Mouse (Mus musculus) splenic B cell, adult 2 months (primary cell): Measurements from ENCODE around the gene Abr.

Experiments used
- DNase-seq: peaks from one replicate; pipeline ENCODE4 v3.0.0-alpha.2; 2011; ENCODE audit warnings: low read depth, low spot score
- H3K27me3 ChIP-seq: 2 replicates; pipeline ENCODE4 v1.6.1; 2012; ENCODE audit warnings: mild to moderate bottlenecking, low read length, moderate library complexity, mixed read lengths; ENCODE audit not compliant: control insufficient read depth, poor library complexity, insufficient read depth, severe bottlenecking
- H3K36me3 ChIP-seq: 2 replicates; pipeline ENCODE4 v1.6.1; 2012; ENCODE audit warnings: mild to moderate bottlenecking, low read length, moderate library complexity, mixed read lengths; ENCODE audit not compliant: control insufficient read depth, poor library complexity, insufficient read depth, severe bottlenecking

Abr gene

GRCm38 (mm10) chr11:76640231-76640630, 18.1 kb upstream of the Abr start:
- Histone ChIP-seq H3K36me3 (no peaks in the 10 kb centered on the region), H3K27me3 (peaks cover 2% of the 10 kb centered on the region; the same call in 1 of the 2 replicates)
- no peak for DNase-seq

- Histone ChIP-seq H3K27me3 (peaks cover 2% of the 10 kb centered on the region; the same call in 1 of the 2 replicates), H3K36me3 (no peaks in the 10 kb centered on the region)
- no peak for DNase-seq
Measured at GRCm38 (mm10) chr11:76639269-76639985, 17.3 kb upstream of the Abr start.

- H3K36me3 ChIP-seq, result no peaks in the 10 kb centered on the region
- no peaks in the 10 kb centered on the region for H3K27me3 ChIP-seq
- no peak for DNase-seq
Measured at GRCm38 (mm10) chr11:76630487-76630886, 8.4 kb upstream of the Abr start.

- Histone ChIP-seq H3K36me3 (no peaks in the 10 kb centered on the region), H3K27me3 (no peaks in the 10 kb centered on the region)
- DNase-seq, result no peak
Measured at GRCm38 (mm10) chr11:76630023-76630422, 7.9 kb upstream of the Abr start.

GRCm38 (mm10) chr11:76628613-76629012, 6.5 kb upstream of the Abr start:
- peak; percentile 32 for DNase-seq
- no peaks in the 10 kb centered on the region; the same call in 1 of the 2 replicates for H3K27me3 ChIP-seq

GRCm38 (mm10) chr11:76624881-76625280, 2.8 kb upstream of the Abr start:
- no peak for DNase-seq
- peaks cover 3% of the 10 kb centered on the region; the same call in 1 of the 2 replicates for H3K27me3 ChIP-seq
- H3K36me3 ChIP-seq, result no peaks in the 10 kb centered on the region

More at GRCm38 (mm10) chr11:76628613-76629012, 6.5 kb upstream of the Abr start:
- H3K36me3 ChIP-seq, result no peaks in the 10 kb centered on the region

GRCm38 (mm10) chr11:76624071-76624470, 2.0 kb upstream of the Abr start:
- H3K36me3 ChIP-seq, result no peaks in the 10 kb centered on the region

GRCm38 (mm10) chr11:76623206-76623961, 1.3 kb upstream of the Abr start:
- H3K36me3 ChIP-seq, result no peaks in the 10 kb centered on the region
- H3K27me3 ChIP-seq, result peaks cover 3% of the 10 kb centered on the region; the same call in 1 of the 2 replicates
- peak; percentile 36 for DNase-seq

More at GRCm38 (mm10) chr11:76624071-76624470, 2.0 kb upstream of the Abr start:
- peaks cover 3% of the 10 kb centered on the region; the same call in 1 of the 2 replicates for H3K27me3 ChIP-seq
- DNase-seq, result no peak

- peaks cover 3% of the 10 kb centered on the region; the same call in 1 of the 2 replicates for H3K27me3 ChIP-seq
- no peak for DNase-seq
- no peaks in the 10 kb centered on the region for H3K36me3 ChIP-seq
Measured at GRCm38 (mm10) chr11:76622566-76623205, 572 bp upstream of the Abr start.

GRCm38 (mm10) chr11:76618134-76618533, 4.0 kb downstream of the Abr start:
- no peaks in the 10 kb centered on the region for H3K36me3 ChIP-seq
- DNase-seq, result no peak
- peaks cover 3% of the 10 kb centered on the region; the same call in 1 of the 2 replicates for H3K27me3 ChIP-seq

- DNase-seq, result no peak
- Histone ChIP-seq H3K36me3 (no peaks in the 10 kb centered on the region), H3K27me3 (no peaks in the 10 kb centered on the region; the same call in 1 of the 2 replicates)
Measured at GRCm38 (mm10) chr11:76614246-76614645, 7.9 kb downstream of the Abr start.

- DNase-seq, result peak; percentile 32
- no peaks in the 10 kb centered on the region; the same call in 1 of the 2 replicates for H3K27me3 ChIP-seq
- no peaks in the 10 kb centered on the region for H3K36me3 ChIP-seq
Measured at GRCm38 (mm10) chr11:76612638-76613104, 9.4 kb downstream of the Abr start.

GRCm38 (mm10) chr11:76610948-76611347, 11.2 kb downstream of the Abr start:
- H3K27me3 ChIP-seq, result no peaks in the 10 kb centered on the region; the same call in 1 of the 2 replicates
- no peaks in the 10 kb centered on the region for H3K36me3 ChIP-seq
- DNase-seq, result no peak

- H3K36me3 ChIP-seq, result no peaks in the 10 kb centered on the region
- DNase-seq, result no peak
Measured at GRCm38 (mm10) chr11:76606521-76606920, 15.6 kb downstream of the Abr start.

More at GRCm38 (mm10) chr11:76606521-76606920, 15.6 kb downstream of the Abr start:
- no peaks in the 10 kb centered on the region; the same call in 1 of the 2 replicates for H3K27me3 ChIP-seq
